Mouse (Mus musculus) midbrain, embryonic 11.5 days (tissue): ENCODE measurements around the gene Cd47. TPM values are rescaled to one million over a fixed set of nuclear protein-coding genes. Genes with fewer than 3 reads are reported as not detected.
A peak's percentile ranks its signal among the peaks of the same experiment; 100 is the strongest.

Source experiments
- ATAC-seq: fragments of 200-750 bp; cut with Nextera tagmentation; 2 replicates; pipeline ENCODE4 v1.8.0; 2017; ENCODE audit warnings: moderate TSS enrichment, moderate library complexity; ENCODE audit not compliant: low FRiP score
- DNase-seq: peaks from one replicate; pipeline ENCODE4 v3.0.0; 2015; ENCODE audit warnings: low spot score; ENCODE audit errors: missing footprints
- H3K27ac ChIP-seq: fragments of 300-500 bp; sonication (generic); 2 replicates; pipeline ENCODE4 v1.5.1; 2014; ENCODE audit warnings: low read depth, low read length
- H3K27me3 ChIP-seq: fragments of 300-500 bp; sonication (generic); 2 replicates; pipeline ENCODE4 v1.6.1; 2014; ENCODE audit warnings: mild to moderate bottlenecking, low read length, moderate library complexity, mixed read lengths; ENCODE audit not compliant: control insufficient read depth, insufficient read depth
- H3K36me3 ChIP-seq: fragments of 300-500 bp; sonication (generic); 2 replicates; pipeline ENCODE4 v1.6.1; 2014; ENCODE audit warnings: mild to moderate bottlenecking, low read length, moderate library complexity, mixed read lengths; ENCODE audit not compliant: control insufficient read depth, insufficient read depth
- H3K4me1 ChIP-seq: fragments of 300-500 bp; sonication (generic); 2 replicates; pipeline ENCODE4 v1.6.1; 2014; ENCODE audit warnings: low read length; ENCODE audit not compliant: control insufficient read depth, insufficient read depth
- H3K4me2 ChIP-seq: fragments of 300-500 bp; sonication (generic); 2 replicates; pipeline ENCODE4 v1.6.1; 2014; ENCODE audit warnings: mild to moderate bottlenecking, moderate library complexity
- H3K4me3 ChIP-seq: fragments of 300-500 bp; sonication (generic); 2 replicates; pipeline ENCODE4 v1.5.1; 2014; ENCODE audit warnings: low read depth, low read length
- H3K9ac ChIP-seq: fragments of 300-500 bp; sonication (generic); 2 replicates; pipeline ENCODE4 v1.6.1; 2014; ENCODE audit warnings: low read length
- H3K9me3 ChIP-seq: fragments of 300-500 bp; sonication (generic); 2 replicates; pipeline ENCODE4 v1.6.1; 2016; ENCODE audit warnings: low read length; ENCODE audit not compliant: control insufficient read depth
- WGBS: fragments of 180-500 bp; shearing (Covaris S2); extraction: QIAGEN DNeasy Blood & Tissue Kit; methylation state at CpG from one replicate; pipeline ENCODE4 v1.1.7; 2014; 5-methylcytosine and 5-hydroxymethylcytosine counted together
- polyA plus RNA-seq: library from polyadenylated mRNA; unstranded; fragments of >200 nt; fragmentation: Nextera tagmentation; extraction: Ambion mirVana; gene quantifications from 2 replicates; pipeline ENCODE4 v1.2.1, GENCODE M21; 2014

Cd47 gene
- polyA plus RNA-seq, 1 experiment from 2014 or later, result 57.8 TPM

GRCm38 (mm10) chr16:49905601-49906001 is 105.3 kb downstream of the Cd47 start:
- H3K4me2 ChIP-seq, result no peak overlapping the region
- ATAC-seq, result no peak
- no peak overlapping the region for H3K9ac ChIP-seq
- H3K4me3 ChIP-seq, result no peak overlapping the region
- DNase-seq, result no peak
- no peaks in the 10 kb centered on the region for H3K4me1 ChIP-seq
- no peaks in the 10 kb centered on the region for H3K27me3 ChIP-seq
- H3K27ac ChIP-seq, result no peak overlapping the region
- 75% methylated on average over 8 of the region's 8 CpGs for WGBS
- H3K9me3 ChIP-seq, result no peaks in the 10 kb centered on the region
- no peaks in the 10 kb centered on the region; the same call in 1 of the 2 replicates for H3K36me3 ChIP-seq

DNA sequence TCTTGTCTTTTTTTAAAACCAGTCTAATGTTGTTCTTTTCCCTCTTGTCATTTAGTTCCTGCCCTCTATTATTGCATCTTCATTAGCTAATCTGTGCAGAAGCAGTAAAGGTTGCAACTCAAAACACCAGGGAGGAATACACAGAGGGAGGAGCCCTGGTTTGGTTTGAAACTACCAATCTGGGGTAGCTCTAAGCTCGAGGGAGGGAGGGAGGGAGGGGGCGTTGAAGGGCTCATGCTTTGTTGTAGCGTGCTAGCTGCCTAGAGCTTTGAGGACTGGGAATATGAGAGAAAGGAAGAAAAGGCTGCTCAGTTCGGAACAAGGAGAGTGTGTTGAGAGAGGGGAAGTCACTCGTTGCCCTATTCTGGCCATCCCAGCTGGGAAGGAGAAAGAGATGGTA is 105.7 kb downstream of the Cd47 start:
- H3K9ac ChIP-seq, result no peak overlapping the region
- 40% methylated on average over 5 of the region's 5 CpGs for WGBS
- no peak for ATAC-seq
- H3K4me3 ChIP-seq, result no peak overlapping the region
- no peaks in the 10 kb centered on the region for H3K4me1 ChIP-seq
- no peaks in the 10 kb centered on the region; the same call in 1 of the 2 replicates for H3K36me3 ChIP-seq
- no peaks in the 10 kb centered on the region for H3K27me3 ChIP-seq
- H3K4me2 ChIP-seq, result no peak overlapping the region
- H3K9me3 ChIP-seq, result no peaks in the 10 kb centered on the region
- no peak for DNase-seq
- no peak overlapping the region for H3K27ac ChIP-seq

GRCm38 (mm10) chr16:49906940-49907339 is 106.6 kb downstream of the Cd47 start:
- 82% methylated on average over 2 of the region's 2 CpGs for WGBS
- Histone ChIP-seq H3K4me3 (no peak overlapping the region), H3K27ac (no peak overlapping the region), H3K4me1 (no peaks in the 10 kb centered on the region), H3K9ac (no peak overlapping the region), H3K36me3 (no peaks in the 10 kb centered on the region; the same call in 1 of the 2 replicates), H3K9me3 (no peaks in the 10 kb centered on the region), H3K27me3 (no peaks in the 10 kb centered on the region), H3K4me2 (no peak overlapping the region)
- no peak for DNase-seq
- ATAC-seq, result no peak

DNA sequence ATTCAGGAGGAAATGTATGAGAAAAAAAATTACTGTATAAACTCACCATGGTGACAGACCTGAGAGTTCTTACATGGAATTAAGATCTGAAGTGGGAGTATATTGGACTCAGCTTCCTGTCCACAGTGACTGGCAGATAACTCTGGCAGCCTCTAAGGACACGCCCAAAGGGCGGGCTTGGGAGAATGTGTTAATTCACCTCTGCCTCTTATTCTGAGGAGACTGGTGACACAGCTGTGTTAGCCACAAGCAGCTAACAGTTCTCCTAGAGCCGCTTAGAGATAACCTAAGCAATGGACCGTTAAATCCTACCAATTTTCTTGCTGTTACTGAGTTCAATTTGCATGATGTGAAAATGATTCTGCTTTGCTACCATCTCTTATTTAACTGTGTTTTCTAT is 107.0 kb downstream of the Cd47 start:
- DNase-seq, result no peak

GRCm38 (mm10) chr16:49909536-49909935 is 109.2 kb downstream of the Cd47 start:
- Histone ChIP-seq H3K4me1 (no peaks in the 10 kb centered on the region), H3K4me2 (no peak overlapping the region), H3K36me3 (no peaks in the 10 kb centered on the region; the same call in 1 of the 2 replicates), H3K27me3 (no peaks in the 10 kb centered on the region), H3K4me3 (no peak overlapping the region), H3K9me3 (no peaks in the 10 kb centered on the region), H3K27ac (no peak overlapping the region), H3K9ac (no peak overlapping the region)
- ATAC-seq (no peak), DNase-seq (no peak)
- 85% methylated on average over 8 of the region's 8 CpGs for WGBS

More for the DNA sequence above, 107.0 kb downstream of the Cd47 start:
- H3K9me3 ChIP-seq, result no peaks in the 10 kb centered on the region
- peak; percentile 62; the same call in 1 of the 2 replicates for ATAC-seq
- H3K27ac ChIP-seq, result no peak overlapping the region
- no peaks in the 10 kb centered on the region for H3K4me1 ChIP-seq
- H3K36me3 ChIP-seq, result no peaks in the 10 kb centered on the region; the same call in 1 of the 2 replicates
- no peak overlapping the region for H3K4me3 ChIP-seq
- H3K27me3 ChIP-seq, result no peaks in the 10 kb centered on the region
- no peak overlapping the region for H3K4me2 ChIP-seq
- no peak overlapping the region for H3K9ac ChIP-seq
- 39% methylated on average over 4 of the region's 4 CpGs for WGBS

DNA sequence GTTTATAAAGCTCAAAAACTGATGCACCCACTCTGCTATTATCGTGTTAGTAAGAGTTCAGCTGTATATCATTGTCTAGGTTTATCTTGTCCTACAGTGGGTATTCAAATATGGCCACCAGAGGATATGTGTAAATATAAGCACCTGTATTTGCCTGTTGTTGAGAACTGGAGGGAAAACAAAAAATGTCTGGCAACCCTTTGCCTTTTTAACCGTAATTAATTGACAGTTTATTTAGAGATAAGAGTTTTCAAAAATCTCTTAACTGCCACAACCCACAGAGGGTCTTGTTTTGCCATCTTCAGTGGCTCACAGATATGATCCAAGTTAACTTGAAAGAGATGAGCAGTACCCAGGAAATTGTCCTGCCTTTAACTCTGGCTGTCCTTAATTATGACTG is 113.8 kb downstream of the Cd47 start:
- Histone ChIP-seq H3K27me3 (no peaks in the 10 kb centered on the region), H3K9ac (no peak overlapping the region), H3K9me3 (no peaks in the 10 kb centered on the region), H3K4me3 (no peak overlapping the region), H3K4me1 (no peaks in the 10 kb centered on the region), H3K4me2 (no peak overlapping the region), H3K27ac (no peak overlapping the region), H3K36me3 (no peaks in the 10 kb centered on the region)
- DNase-seq, result peak; percentile 45
- WGBS, result 90% methylated on average over 2 of the region's 2 CpGs
- ATAC-seq, result no peak

DNA sequence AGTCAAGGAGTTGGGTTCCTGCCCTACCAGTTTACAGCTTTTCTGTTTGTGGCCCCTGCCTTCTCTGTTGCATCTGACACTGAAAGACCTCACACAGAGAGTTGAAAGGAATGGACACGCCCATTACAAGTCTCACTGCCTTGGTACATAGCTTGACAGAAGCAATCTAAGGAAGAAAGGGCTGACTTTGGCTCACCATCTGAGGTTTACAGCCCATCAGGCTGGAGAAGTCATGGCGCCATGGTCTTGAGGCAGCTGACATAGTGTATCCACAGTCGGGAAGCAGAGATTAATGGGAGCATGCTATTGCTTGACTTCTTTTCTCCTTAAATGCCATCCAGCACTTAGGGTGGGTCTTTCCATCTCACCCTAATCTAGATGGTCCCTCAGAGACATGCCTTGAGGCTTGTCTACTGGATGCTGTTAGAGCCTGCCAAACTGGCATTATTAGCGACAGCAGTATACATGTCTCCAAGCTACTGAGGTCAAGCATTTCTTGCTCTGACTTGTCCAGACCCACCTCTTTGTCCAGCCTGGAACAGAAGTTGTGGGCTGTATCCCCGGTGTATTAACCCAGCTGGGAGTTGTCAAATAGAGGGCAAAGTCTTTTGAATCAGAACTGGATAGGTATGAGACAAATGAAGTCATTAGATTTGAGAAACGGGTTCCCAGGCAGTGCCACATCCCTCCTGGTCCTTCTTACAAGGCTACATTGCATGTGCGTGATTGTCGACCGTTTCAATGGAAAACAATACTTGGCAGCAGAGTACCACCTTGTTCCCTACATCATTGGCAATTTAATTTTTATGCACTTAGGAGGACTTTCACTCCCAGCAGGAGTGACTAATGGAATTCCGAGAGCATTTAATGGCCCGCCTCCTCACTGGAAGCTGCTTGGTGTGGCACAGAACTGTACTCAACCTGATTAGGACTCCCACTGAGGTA is 115.5 kb downstream of the Cd47 start:
- Histone ChIP-seq H3K36me3 (no peaks in the 10 kb centered on the region), H3K9me3 (no peaks in the 10 kb centered on the region), H3K4me1 (no peaks in the 10 kb centered on the region), H3K9ac (no peak overlapping the region), H3K27me3 (no peaks in the 10 kb centered on the region), H3K4me3 (no peak overlapping the region), H3K4me2 (no peak overlapping the region), H3K27ac (no peak overlapping the region)
- WGBS, result 87% methylated on average over 11 of the region's 11 CpGs
- DNase-seq (peak; percentile 66), ATAC-seq (no peak)

GRCm38 (mm10) chr16:49920191-49920590 is 119.9 kb downstream of the Cd47 start:
- Histone ChIP-seq H3K27ac (no peak overlapping the region), H3K4me1 (no peaks in the 10 kb centered on the region), H3K9ac (no peak overlapping the region), H3K4me3 (no peak overlapping the region), H3K9me3 (no peaks in the 10 kb centered on the region), H3K36me3 (no peaks in the 10 kb centered on the region), H3K4me2 (no peak overlapping the region), H3K27me3 (no peaks in the 10 kb centered on the region)
- no peak for ATAC-seq
- DNase-seq, result no peak
- 91% methylated on average over 10 of the region's 10 CpGs for WGBS

DNA sequence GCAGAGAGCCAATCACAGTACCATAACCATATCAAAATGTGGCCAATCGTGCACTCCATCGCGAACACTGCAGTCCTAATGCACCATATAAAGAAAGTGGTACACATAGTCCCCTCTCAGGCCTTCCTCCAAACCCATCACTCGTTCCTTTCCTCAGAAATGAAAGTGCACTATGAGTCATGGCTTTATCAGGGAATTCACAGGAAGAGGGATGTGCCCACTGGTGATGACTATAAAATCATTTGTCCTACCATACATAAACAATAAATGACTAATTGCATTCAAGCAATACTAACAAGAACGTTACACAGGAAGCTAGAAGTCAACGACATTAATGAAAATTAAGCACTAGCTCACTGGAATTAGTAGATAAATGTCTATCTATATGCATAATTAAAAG is 121.3 kb downstream of the Cd47 start:
- no peaks in the 10 kb centered on the region for H3K27me3 ChIP-seq
- H3K4me1 ChIP-seq, result no peaks in the 10 kb centered on the region

More for the DNA sequence above, 121.3 kb downstream of the Cd47 start:
- no peak overlapping the region for H3K27ac ChIP-seq
- no peak overlapping the region for H3K4me3 ChIP-seq
- no peaks in the 10 kb centered on the region for H3K36me3 ChIP-seq
- 91% methylated on average over 6 of the region's 6 CpGs for WGBS
- no peak overlapping the region for H3K4me2 ChIP-seq
- H3K9me3 ChIP-seq, result no peaks in the 10 kb centered on the region
- ATAC-seq (no peak), DNase-seq (no peak)
- H3K9ac ChIP-seq, result no peak overlapping the region
